In the genomic region with DNA sequence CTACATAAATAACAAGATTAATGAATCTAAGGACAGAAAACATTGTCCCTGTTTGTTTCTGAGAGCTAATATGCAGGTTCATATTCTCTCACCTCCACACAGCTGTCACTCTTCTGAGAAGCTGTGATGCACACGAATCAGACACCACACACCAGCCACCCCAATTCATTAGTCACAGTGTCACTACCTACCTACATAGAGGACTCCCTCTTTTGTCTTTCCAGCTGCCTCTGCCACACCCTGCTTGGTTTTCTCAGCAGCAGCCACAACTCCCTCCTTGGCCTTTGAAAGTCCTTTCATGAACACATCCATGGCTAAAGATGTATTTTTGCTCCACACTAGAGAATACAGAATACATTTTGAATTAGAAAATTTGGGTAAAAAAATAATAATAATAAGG, we compare ENCODE assay signal across 10 mouse cellular contexts. TPM values are rescaled to one million over a fixed set of nuclear protein-coding genes. Genes with fewer than 3 reads are reported as not detected.
DNase-seq lines count a peak whose midpoint lies in the region; ATAC-seq lines count a peak whose summit lies in the region.
"Had no signal": no experiment of that assay in that cellular context is flagged by ENCODE, and none has a peak within 500 bp of the region (broad histone marks: within the 10 kb centered on the region; RNA-seq: fewer than 3 reads in every experiment).

No protein-coding gene starts in this region.

- WGBS in hindbrain, embryonic 10.5 days: 30% methylated on average over 1 of the region's 1 CpGs
- 38% methylated on average over 1 of the region's 1 CpGs for WGBS in hindbrain, embryonic 11.5 days
- 46% methylated on average over 1 of the region's 1 CpGs for WGBS in hindbrain, embryonic 12.5 days

- no peak overlapping the region for H3K9ac ChIP-seq in hindbrain, embryonic 11.5 days (ENCODE audit: low read depth, low read length)
- H3K9ac ChIP-seq in hindbrain, embryonic 12.5 days: no peak overlapping the region
- H3K9ac ChIP-seq: embryonic facial prominence, embryonic 12.5 days had no signal

- no peaks in the 10 kb centered on the region for H3K36me3 ChIP-seq in hindbrain, embryonic 10.5 days
- no peaks in the 10 kb centered on the region for H3K36me3 ChIP-seq in hindbrain, embryonic 11.5 days (ENCODE audit: control insufficient read depth, insufficient read depth, low read length)
- no peaks in the 10 kb centered on the region for H3K36me3 ChIP-seq in hindbrain, embryonic 12.5 days
- H3K36me3 ChIP-seq: embryonic facial prominence, embryonic 12.5 days had no signal

- peaks cover 18% of the 10 kb centered on the region for H3K4me1 ChIP-seq in hindbrain, embryonic 10.5 days (replicated peaks)
- no peaks in the 10 kb centered on the region for H3K4me1 ChIP-seq in hindbrain, embryonic 11.5 days (replicated peaks; ENCODE audit: control insufficient read depth, insufficient read depth, low read length)
- peaks cover 7% of the 10 kb centered on the region; the same call in 1 of the 2 replicates for H3K4me1 ChIP-seq in hindbrain, embryonic 12.5 days

- H3K27ac ChIP-seq in hindbrain, embryonic 10.5 days: no peak overlapping the region
- no peak overlapping the region for H3K27ac ChIP-seq in hindbrain, embryonic 11.5 days (ENCODE audit: low read depth, low read length)
- no peak overlapping the region for H3K27ac ChIP-seq in hindbrain, embryonic 12.5 days
- H3K27ac ChIP-seq: embryonic facial prominence, embryonic 12.5 days had no signal

- no peak for ATAC-seq in hindbrain, embryonic 11.5 days (ENCODE audit: low FRiP score)
- no peak for ATAC-seq in hindbrain, embryonic 12.5 days (ENCODE audit: low FRiP score)
- 0 out of 2 replicates have a peak, but pooled peaks have one; percentile 15 for ATAC-seq in megakaryocyte progenitor cell, adult 5-6 weeks (replicated peaks; ENCODE audit: poor library complexity)
- ATAC-seq in cerebellum, adult (ENCODE audit: insufficient number of reproducible peaks, low FRiP score, low TSS enrichment): no peak

- H3K4me2 ChIP-seq in hindbrain, embryonic 11.5 days (replicated peaks; ENCODE audit: low read depth, low read length): no peak overlapping the region
- peak overlapping the region; percentile 93; the same call in 1 of the 2 replicates for H3K4me2 ChIP-seq in hindbrain, embryonic 12.5 days (replicated peaks)

- DNase-seq in hindbrain, embryonic 10.5 days (ENCODE audit: low spot score): no peak
- no peak for DNase-seq in hindbrain, embryonic 11.5 days (ENCODE audit: low spot score)
- peak; percentile 48 for DNase-seq in brain, adult 2 months (ENCODE audit: low read depth, low spot score)
- no peak for DNase-seq in adrenal gland, adult (ENCODE audit: inconsistent age in 2 of 2, low spot score in 1 of 2)
- DNase-seq in thymus, postnatal 4 days: no peak
- DNase-seq: kidney, adult 9 months had no signal

- H3K27me3 ChIP-seq in hindbrain, embryonic 10.5 days (ENCODE audit: insufficient read depth, poor library complexity, severe bottlenecking): peaks cover 10% of the 10 kb centered on the region; the same call in 1 of the 2 replicates
- no peaks in the 10 kb centered on the region for H3K27me3 ChIP-seq in hindbrain, embryonic 11.5 days (ENCODE audit: control insufficient read depth, insufficient read depth, low read length)
- no peaks in the 10 kb centered on the region for H3K27me3 ChIP-seq in hindbrain, embryonic 12.5 days

- H3K4me3 ChIP-seq in hindbrain, embryonic 10.5 days: peak overlapping the region; percentile 20; the same call in 1 of the 2 replicates
- H3K4me3 ChIP-seq in hindbrain, embryonic 11.5 days (ENCODE audit: low read depth, low read length): no peak overlapping the region
- no peak overlapping the region for H3K4me3 ChIP-seq in hindbrain, embryonic 12.5 days

- no peaks in the 10 kb centered on the region for H3K9me3 ChIP-seq in hindbrain, embryonic 10.5 days
- H3K9me3 ChIP-seq in hindbrain, embryonic 11.5 days (ENCODE audit: control insufficient read depth, low read length): no peaks in the 10 kb centered on the region
- no peaks in the 10 kb centered on the region for H3K9me3 ChIP-seq in hindbrain, embryonic 12.5 days (replicated peaks)
- H3K9me3 ChIP-seq: embryonic facial prominence, embryonic 12.5 days had no signal

RNA-seq across cellular contexts. Expression of gene Snca, which starts 2.4 kb away (rescaled TPM):
- polyA plus RNA-seq in hindbrain, embryonic 10.5 days (2016; fragmentation: Nextera tagmentation; extraction: Ambion mirVana): 24.6 and 25.1 TPM in 2 replicates
- polyA plus RNA-seq in hindbrain, embryonic 11.5 days (2014; fragmentation: Nextera tagmentation; extraction: Ambion mirVana): 36.2 and 37.4 TPM in 2 replicates
- 43.3 and 63.2 TPM in 2 replicates for polyA plus RNA-seq in hindbrain, embryonic 12.5 days (2016; fragmentation: Nextera tagmentation; extraction: Ambion mirVana)
- 1.4 and 4.4 TPM in 2 replicates for total RNA-seq in megakaryocyte progenitor cell, adult 5-6 weeks (2015)
- 2.0 and 3.1 TPM in 2 replicates for total RNA-seq in megakaryocyte progenitor cell, adult 5-6 weeks (2017)
